Mouse (Mus musculus) MEL (cell line): ENCODE results near the gene Cpt1a. TPM values are rescaled to one million over a fixed set of nuclear protein-coding genes. Genes with fewer than 3 reads are reported as not detected.

ENCODE experiments used
- DNase-seq: peaks from one replicate; pipeline ENCODE4 v3.0.0; 2011; ENCODE audit warnings: low read depth, low spot score
- H3K27ac ChIP-seq: 2 replicates; pipeline ENCODE4 v1.5.1; 2012; ENCODE audit warnings: low read depth, mild to moderate bottlenecking, control low read depth, low read length, moderate library complexity; ENCODE audit not compliant: control insufficient read depth
- H3K27me3 ChIP-seq, 2 experiments: fragments of 150-350 bp in 1 of 2; sonication (generic) in 1 of 2; 2 replicates each; pipeline ENCODE4 v1.6.1; 2012; ENCODE audit warnings: low read length in 2 of 2, mild to moderate bottlenecking in 2 of 2, improper control_type of control experiment in 1 of 2, moderate library complexity in 1 of 2; ENCODE audit not compliant: insufficient read depth in 2 of 2, control insufficient read depth in 1 of 2
- H3K36me3 ChIP-seq, 2 experiments: 2 replicates each; pipeline ENCODE4 v1.6.1; 2012 to 2014; ENCODE audit warnings: low read length in 2 of 2, improper control_type of control experiment in 1 of 2, inconsistent platforms in 1 of 2, mild to moderate bottlenecking in 1 of 2; ENCODE audit not compliant: insufficient read depth in 2 of 2, control insufficient read depth in 1 of 2
- H3K4me1 ChIP-seq, 2 experiments: fragments of 150-350 bp in 1 of 2; sonication (generic) in 1 of 2; 2 replicates each; pipeline ENCODE4 v1.6.1; 2012; ENCODE audit warnings: low read length in 2 of 2, improper control_type of control experiment in 1 of 2, mild to moderate bottlenecking in 1 of 2; ENCODE audit not compliant: insufficient read depth in 2 of 2, control insufficient read depth in 1 of 2
- H3K4me3 ChIP-seq, 2 experiments: fragments of 150-350 bp in 1 of 2; sonication (generic) in 1 of 2; 2 replicates each; pipeline ENCODE4 v1.5.1; 2012; ENCODE audit warnings: low read depth in 2 of 2, low read length in 2 of 2, mild to moderate bottlenecking in 2 of 2, moderate library complexity in 2 of 2, control low read depth in 1 of 2, improper control_type of control experiment in 1 of 2; ENCODE audit not compliant: control insufficient read depth in 1 of 2, insufficient read depth in 1 of 2
- H3K79me2 ChIP-seq: 2 replicates; pipeline ENCODE4 v1.6.1; 2012; ENCODE audit warnings: mild to moderate bottlenecking, low read length, moderate library complexity; ENCODE audit not compliant: control insufficient read depth, poor library complexity, insufficient read depth
- H3K9ac ChIP-seq: 2 replicates; pipeline ENCODE4 v1.6.1; 2012; ENCODE audit warnings: low read depth, mild to moderate bottlenecking, control low read depth, low read length, moderate library complexity; ENCODE audit not compliant: control insufficient read depth, poor library complexity, severe bottlenecking
- H3K9me3 ChIP-seq: fragments of 150-350 bp; sonication (generic); replicated peaks from 2 replicates; pipeline ENCODE4 v1.6.1; 2012; ENCODE audit warnings: mild to moderate bottlenecking, low read length, improper control_type of control experiment, moderate library complexity; ENCODE audit not compliant: insufficient read depth
- BHLHE40 ChIP-seq: IDR thresholded peaks from 2 replicates; pipeline ENCODE4 v1.6.1; 2012; ENCODE audit warnings: low read depth, mild to moderate bottlenecking, inconsistent platforms, low read length, improper control_type of control experiment, borderline replicate concordance
- CHD1 ChIP-seq: IDR thresholded peaks from 2 replicates; pipeline ENCODE4 v1.6.1; 2012; ENCODE audit warnings: low read depth, mild to moderate bottlenecking, inconsistent platforms, low read length, improper control_type of control experiment
- CHD2 ChIP-seq: IDR thresholded peaks from 2 replicates; pipeline ENCODE4 v1.6.1; 2011; ENCODE audit warnings: low read length, improper control_type of control experiment
- CTCF ChIP-seq, 3 experiments: IDR thresholded peaks in 2 of 3; conservative IDR thresholded peaks in 1 of 3; 2 replicates each; pipeline ENCODE4 v1.5.1; 2011 to 2012; ENCODE audit warnings: low read length in 3 of 3, low read depth in 2 of 3, mild to moderate bottlenecking in 2 of 3, improper control_type of control experiment in 1 of 3, inconsistent platforms in 1 of 3, mixed read lengths in 1 of 3, moderate library complexity in 1 of 3; ENCODE audit not compliant: control insufficient read depth in 1 of 3, insufficient read depth in 1 of 3, poor library complexity in 1 of 3, severe bottlenecking in 1 of 3
- E2F4 ChIP-seq: IDR thresholded peaks from 2 replicates; pipeline ENCODE4 v1.6.1; 2011; ENCODE audit warnings: low read depth, low read length, improper control_type of control experiment, borderline replicate concordance
- ELF1 ChIP-seq: IDR thresholded peaks from 2 replicates; pipeline ENCODE4 v1.6.1; 2014; ENCODE audit warnings: low read depth, mild to moderate bottlenecking, inconsistent platforms, low read length, improper control_type of control experiment, moderate library complexity
- EP300 ChIP-seq, 2 experiments: IDR thresholded peaks; 2 replicates each; pipeline ENCODE4 v1.6.1; 2011; ENCODE audit warnings: improper control_type of control experiment in 2 of 2, low read length in 2 of 2, low read depth in 1 of 2, mild to moderate bottlenecking in 1 of 2
- ETS1 ChIP-seq: IDR thresholded peaks from 2 replicates; pipeline ENCODE4 v1.6.1; 2012; ENCODE audit warnings: low read depth, mild to moderate bottlenecking, inconsistent platforms, low read length, improper control_type of control experiment, moderate library complexity
- GABPA ChIP-seq: IDR thresholded peaks from 2 replicates; pipeline ENCODE4 v1.6.1; 2012; ENCODE audit warnings: low read depth, mild to moderate bottlenecking, inconsistent platforms, low read length, improper control_type of control experiment, moderate library complexity
- HCFC1 ChIP-seq: IDR thresholded peaks from 2 replicates; pipeline ENCODE4 v1.6.1; 2012; ENCODE audit warnings: low read depth, mild to moderate bottlenecking, inconsistent platforms, low read length, improper control_type of control experiment, moderate library complexity
- JUND ChIP-seq: IDR thresholded peaks from 2 replicates; pipeline ENCODE4 v1.6.1; 2011; ENCODE audit warnings: low read depth, mild to moderate bottlenecking, improper control_type of control experiment, low read length
- KAT2A ChIP-seq: conservative IDR thresholded peaks from 2 replicates; pipeline ENCODE4 v1.6.1; 2012; ENCODE audit warnings: low read depth, low read length, improper control_type of control experiment, inconsistent platforms
- MAFK ChIP-seq: IDR thresholded peaks from 2 replicates; pipeline ENCODE4 v1.6.1; 2011; ENCODE audit warnings: low read depth, mild to moderate bottlenecking, low read length, improper control_type of control experiment, borderline replicate concordance
- MAZ ChIP-seq: IDR thresholded peaks from 2 replicates; pipeline ENCODE4 v1.6.1; 2012; ENCODE audit warnings: low read depth, mild to moderate bottlenecking, inconsistent platforms, low read length, improper control_type of control experiment
- MEF2A ChIP-seq: IDR thresholded peaks from 2 replicates; pipeline ENCODE4 v1.6.1; 2014; ENCODE audit warnings: low read depth, mild to moderate bottlenecking, inconsistent platforms, low read length, improper control_type of control experiment; ENCODE audit not compliant: poor library complexity, insufficient replicate concordance, severe bottlenecking; ENCODE audit errors: extremely low read depth
- MXI1 ChIP-seq: IDR thresholded peaks from 2 replicates; pipeline ENCODE4 v1.6.1; 2011; ENCODE audit warnings: mild to moderate bottlenecking, low read depth, low read length, improper control_type of control experiment
- MYB ChIP-seq: IDR thresholded peaks from 2 replicates; pipeline ENCODE4 v1.6.1; 2011; ENCODE audit warnings: mild to moderate bottlenecking, low read depth, low read length, improper control_type of control experiment
- MYC ChIP-seq: IDR thresholded peaks from 2 replicates; pipeline ENCODE4 v1.6.1; 2011; ENCODE audit warnings: low read depth, mild to moderate bottlenecking, low read length, improper control_type of control experiment, moderate library complexity
- NRF1 ChIP-seq: IDR thresholded peaks from 2 replicates; pipeline ENCODE4 v1.6.1; 2014; ENCODE audit warnings: low read depth, mild to moderate bottlenecking, inconsistent platforms, low read length, improper control_type of control experiment, moderate library complexity; ENCODE audit not compliant: poor library complexity, insufficient read depth, severe bottlenecking
- POLR2A ChIP-seq, 2 experiments: IDR thresholded peaks; 2 replicates each; pipeline ENCODE4 v1.6.1; 2011 to 2012; ENCODE audit warnings: low read length in 2 of 2, mild to moderate bottlenecking in 2 of 2, control low read depth in 1 of 2, improper control_type of control experiment in 1 of 2, low read depth in 1 of 2, moderate library complexity in 1 of 2; ENCODE audit not compliant: control insufficient read depth in 1 of 2, insufficient read depth in 1 of 2, poor library complexity in 1 of 2
- POLR2AphosphoS2 ChIP-seq: IDR thresholded peaks from 2 replicates; pipeline ENCODE4 v1.6.1; 2011; ENCODE audit warnings: low read length, improper control_type of control experiment
- RAD21 ChIP-seq: IDR thresholded peaks from 2 replicates; pipeline ENCODE4 v1.6.1; 2011; ENCODE audit warnings: mild to moderate bottlenecking, low read depth, low read length, improper control_type of control experiment
- RCOR1 ChIP-seq: IDR thresholded peaks from 2 replicates; pipeline ENCODE4 v1.6.1; 2012; ENCODE audit warnings: low read depth, mild to moderate bottlenecking, inconsistent platforms, low read length, improper control_type of control experiment
- SIN3A ChIP-seq: IDR thresholded peaks from 2 replicates; pipeline ENCODE4 v1.6.1; 2012; ENCODE audit warnings: low read length, improper control_type of control experiment, inconsistent platforms
- SMC3 ChIP-seq: IDR thresholded peaks from 2 replicates; pipeline ENCODE4 v1.6.1; 2011; ENCODE audit warnings: low read depth, low read length, improper control_type of control experiment
- TBP ChIP-seq: IDR thresholded peaks from 2 replicates; pipeline ENCODE4 v1.8.0; 2011; ENCODE audit warnings: low read depth, low read length, improper control_type of control experiment
- TCF12 ChIP-seq: IDR thresholded peaks from 2 replicates; pipeline ENCODE4 v1.6.1; 2014; ENCODE audit warnings: low read depth, mild to moderate bottlenecking, inconsistent platforms, low read length, improper control_type of control experiment, moderate library complexity
- UBTF ChIP-seq: IDR thresholded peaks from 2 replicates; pipeline ENCODE4 v1.6.1; 2012; ENCODE audit warnings: low read depth, mild to moderate bottlenecking, inconsistent platforms, low read length, improper control_type of control experiment, moderate library complexity, borderline replicate concordance; ENCODE audit not compliant: insufficient read depth
- USF1 ChIP-seq: IDR thresholded peaks from 2 replicates; pipeline ENCODE4 v1.6.1; 2014; ENCODE audit warnings: low read depth, mild to moderate bottlenecking, inconsistent platforms, low read length, improper control_type of control experiment, moderate library complexity
- USF2 ChIP-seq, 2 experiments: IDR thresholded peaks; 2 replicates each; pipeline ENCODE4 v1.6.1; 2011 to 2012; ENCODE audit warnings: improper control_type of control experiment in 2 of 2, low read length in 2 of 2, borderline replicate concordance in 1 of 2, inconsistent platforms in 1 of 2, low read depth in 1 of 2, mild to moderate bottlenecking in 1 of 2; ENCODE audit not compliant: insufficient read depth in 1 of 2
- ZC3H11A ChIP-seq: IDR thresholded peaks from 2 replicates; pipeline ENCODE4 v1.6.1; 2012; ENCODE audit warnings: low read depth, mild to moderate bottlenecking, inconsistent platforms, low read length, improper control_type of control experiment
- ZKSCAN1 ChIP-seq: IDR thresholded peaks from 2 replicates; pipeline ENCODE4 v1.6.1; 2012; ENCODE audit warnings: low read depth, mild to moderate bottlenecking, inconsistent platforms, low read length, improper control_type of control experiment, moderate library complexity
- ZMIZ1 ChIP-seq: IDR thresholded peaks from 2 replicates; pipeline ENCODE4 v1.6.1; 2012; ENCODE audit warnings: low read depth, mild to moderate bottlenecking, inconsistent platforms, low read length, improper control_type of control experiment, moderate library complexity
- ZNF384 ChIP-seq: IDR thresholded peaks from 2 replicates; pipeline ENCODE4 v1.6.1; 2012; ENCODE audit warnings: low read depth, mild to moderate bottlenecking, inconsistent platforms, low read length, improper control_type of control experiment
- polyA plus RNA-seq, 2 experiments: library from polyadenylated mRNA; stranded (reverse) in 1 of 2; unstranded in 1 of 2; fragments of >175 nt in 1 of 2; fragments of >200 nt in 1 of 2; gene quantifications; 2 replicates each; pipeline versions ENCODE4 v1.2.1 to v1.2.4; 2012; ENCODE audit warnings: low replicate concordance in 2 of 2, low read depth in 1 of 2; ENCODE audit not compliant: insufficient read length in 2 of 2, insufficient read depth in 1 of 2, missing spikeins in 1 of 2
- total RNA-seq: library from RNA; depleted of rRNA; stranded (reverse); fragments of 300-350 nt; gene quantifications from 2 replicates; pipeline ENCODE4 v1.2.3, GENCODE M21; 2012; rRNA removed

Cpt1a gene
- total RNA-seq (16.1 and 16.2 TPM in 2 replicates), polyA plus RNA-seq (10 to 100 TPM in 1 of 2 experiments, not detected in 1; 40.4 TPM)

DNA sequence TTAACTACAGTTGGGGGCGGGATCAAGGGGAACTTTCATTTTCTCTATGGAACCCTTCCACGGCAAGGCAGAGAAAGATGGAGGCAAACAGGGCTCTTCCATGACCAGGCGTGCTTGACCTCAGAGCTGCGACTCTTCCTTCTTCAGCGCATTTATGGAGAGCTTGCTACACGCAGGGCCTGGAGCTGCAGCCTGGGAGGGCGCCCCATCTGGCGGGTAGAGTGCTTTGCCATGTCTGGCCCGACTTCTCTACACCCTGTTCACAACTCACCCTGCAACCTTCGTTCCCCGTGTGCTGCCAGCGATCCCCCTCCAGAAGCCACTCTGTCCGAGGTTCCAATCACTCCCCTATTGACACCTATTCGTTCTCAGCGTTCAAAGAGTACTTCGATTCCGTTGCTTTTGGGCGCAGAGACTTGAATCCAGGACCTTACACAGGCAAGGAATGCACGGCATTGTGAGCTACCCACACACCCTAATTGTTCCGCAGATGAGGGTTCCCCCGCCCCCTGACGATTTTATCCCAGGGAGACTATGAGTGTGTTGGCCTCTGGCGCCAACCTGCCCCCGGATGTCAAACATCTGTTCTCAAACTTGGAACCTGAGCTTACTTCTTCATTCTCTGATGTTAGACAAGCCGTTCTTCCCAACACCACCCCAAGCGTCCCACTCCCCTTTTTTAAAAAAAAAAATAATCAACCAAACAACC is at the start of gene Cpt1a:
Cpt1a (plus strand) TSS at position 74 of the 709 bp plus-strand sequence.
- no peaks in the 10 kb centered on the region; the same call in 1 of the 2 replicates for H3K79me2 ChIP-seq
- H3K27ac ChIP-seq: peak within 1 kb of the TSS; percentile 89
- peak within 1 kb of the TSS; percentile 68 to 99 for H3K4me3 ChIP-seq
- DNase-seq: peak; percentile 92
- peaks cover 0 to 11% of the 10 kb centered on the region in 2 experiments; a peak in 2 of 4 replicates for H3K36me3 ChIP-seq
- H3K27me3 ChIP-seq: no peaks in the 10 kb centered on the region
- peak within 1 kb of the TSS; percentile 79 for H3K9ac ChIP-seq
- no peaks in the 10 kb centered on the region for H3K9me3 ChIP-seq
- H3K4me1 ChIP-seq: peaks cover 13 to 29% of the 10 kb centered on the region in 2 experiments
- TF ChIP-seq UBTF: no peak
- TF ChIP-seq MYB: no peak
- peak; percentile 53 to 71 (median 62) for TF ChIP-seq CTCF (IDR thresholded peaks at IDR 0.05 in 2 of 3, conservative IDR thresholded peaks at IDR 0.05 in 1 of 3; ENCODE audit: control insufficient read depth in 1 of 3, insufficient read depth in 1 of 3, low read depth in 2 of 3, low read length in 3 of 3, poor library complexity in 1 of 3, severe bottlenecking in 1 of 3)
- no peak for TF ChIP-seq MYC
- no peak for TF ChIP-seq GABPA
- peak; percentile 73; the same call in 1 of the 2 replicates for TF ChIP-seq E2F4
- peak in 1 of 2 experiments; percentile 36; a peak in 1 of 4 replicates for TF ChIP-seq EP300 (IDR thresholded peaks at IDR 0.05; ENCODE audit: low read depth in 1 of 2, low read length in 2 of 2)
- TF ChIP-seq KAT2A: no peak
- no peak for TF ChIP-seq USF2 (IDR thresholded peaks at IDR 0.05; ENCODE audit: borderline replicate concordance in 1 of 2, insufficient read depth in 1 of 2, low read depth in 1 of 2, low read length in 2 of 2)
- no peak for TF ChIP-seq CHD2
- no peak for TF ChIP-seq POLR2AphosphoS2
- TF ChIP-seq MAFK: no peak
- no peak for TF ChIP-seq SMC3
- 0 out of 2 replicates have a peak, but pooled peaks have one; percentile 38 for TF ChIP-seq ZMIZ1
- peak; percentile 55; the same call in 1 of the 2 replicates for TF ChIP-seq MAZ
- TF ChIP-seq TCF12: peak; percentile 7; the same call in 1 of the 2 replicates
- no peak for TF ChIP-seq RAD21
- no peak for TF ChIP-seq MEF2A
- TF ChIP-seq BHLHE40: no peak
- TF ChIP-seq POLR2A (IDR thresholded peaks at IDR 0.05; ENCODE audit: control insufficient read depth in 1 of 2, insufficient read depth in 1 of 2, low read depth in 1 of 2, low read length in 2 of 2, poor library complexity in 1 of 2): no peak; a peak in 1 of 4 replicates
- TF ChIP-seq ETS1: peak; percentile 64; the same call in 1 of the 2 replicates
- TF ChIP-seq NRF1: no peak
- TF ChIP-seq ZC3H11A: peak; percentile 21; the same call in 1 of the 2 replicates
- TF ChIP-seq MXI1: peak; percentile 43
- TF ChIP-seq ZNF384: no peak
- TF ChIP-seq ELF1: no peak
- no peak; the same call in none of the 2 replicates for TF ChIP-seq HCFC1
- TF ChIP-seq RCOR1: no peak
- no peak for TF ChIP-seq JUND
- peak; percentile 59; the same call in 1 of the 2 replicates for TF ChIP-seq SIN3A
- no peak for TF ChIP-seq CHD1
- TF ChIP-seq TBP: 0 out of 2 replicates have a peak, but pooled peaks have one; percentile 37
- TF ChIP-seq ZKSCAN1: no peak
- TF ChIP-seq USF1: no peak
